Mouse (Mus musculus) olfactory bulb, adult 2 months (tissue): ENCODE measurements around the gene Stx4a.

ENCODE experiments used
- CTCF ChIP-seq: fragments of 200-500 bp; IDR thresholded peaks from 2 replicates; pipeline ENCODE4 v1.5.1; 2012; ENCODE audit warnings: low read depth, mild to moderate bottlenecking, low read length, moderate library complexity; ENCODE audit not compliant: insufficient read depth
- POLR2A ChIP-seq: fragments of 200-500 bp; IDR thresholded peaks from 2 replicates; pipeline ENCODE4 v1.6.1; 2012; ENCODE audit warnings: mild to moderate bottlenecking, low read depth, low read length, moderate library complexity; ENCODE audit not compliant: insufficient read depth

DNA sequence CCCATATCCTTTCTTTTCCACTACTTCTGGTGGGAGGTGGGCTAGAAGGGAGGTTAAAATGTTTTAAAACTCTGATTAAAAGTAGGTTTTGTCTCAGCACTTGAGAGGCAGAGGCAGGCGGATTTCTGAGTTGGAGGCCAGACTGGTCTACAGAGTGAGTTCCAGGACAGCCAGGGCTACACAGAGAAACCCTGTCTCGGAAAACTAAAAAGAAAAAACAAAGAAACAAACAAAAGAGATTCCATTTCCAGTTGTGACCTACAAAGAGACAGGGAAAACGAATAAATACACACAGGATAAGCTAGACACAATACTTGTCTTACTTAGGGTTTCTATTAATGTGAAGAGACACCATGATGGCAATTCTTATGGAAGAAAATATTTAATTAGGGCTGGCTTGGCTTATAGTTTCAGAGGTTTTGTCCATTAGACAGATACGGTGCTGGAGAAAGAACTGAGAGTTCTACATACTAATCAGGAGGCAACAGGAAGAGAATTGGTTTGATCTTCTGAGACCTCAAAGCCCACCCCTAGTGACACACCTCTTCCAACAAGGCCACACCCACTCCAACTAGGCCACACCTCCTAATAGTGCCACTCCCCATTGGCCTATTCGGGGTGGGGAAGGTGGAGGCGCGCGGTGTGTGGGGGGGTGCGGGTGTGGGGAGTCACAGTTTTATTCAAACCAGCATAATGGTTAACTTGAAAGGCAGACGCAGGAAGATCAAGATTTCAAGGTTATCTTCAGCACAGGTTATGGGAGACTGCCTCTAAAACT lies 74.3 kb downstream of the Stx4a start:
- TF ChIP-seq POLR2A (no peak), CTCF (no peak)
